Mouse (Mus musculus) hindbrain, embryonic 12.5 days (tissue): ENCODE measurements around the gene Rnasek. TPM values are rescaled to one million over a fixed set of nuclear protein-coding genes. Genes with fewer than 3 reads are reported as not detected.

ENCODE experiments used
- ATAC-seq: fragments of 200-750 bp; cut with Nextera tagmentation; 2 replicates; pipeline ENCODE4 v1.8.0; 2017; ENCODE audit warnings: moderate TSS enrichment; ENCODE audit not compliant: low FRiP score
- H3K27ac ChIP-seq: fragments of 300-500 bp; sonication (generic); 2 replicates; pipeline ENCODE4 v1.5.1; 2016; ENCODE audit warnings: mild to moderate bottlenecking
- H3K27me3 ChIP-seq: fragments of 300-500 bp; sonication (generic); 2 replicates; pipeline ENCODE4 v1.6.1; 2016; ENCODE audit warnings: mild to moderate bottlenecking
- H3K36me3 ChIP-seq: fragments of 300-500 bp; sonication (generic); 2 replicates; pipeline ENCODE4 v1.6.1; 2016; ENCODE audit warnings: mild to moderate bottlenecking
- H3K4me1 ChIP-seq: fragments of 300-500 bp; sonication (generic); 2 replicates; pipeline ENCODE4 v1.6.1; 2016
- H3K4me2 ChIP-seq: fragments of 300-500 bp; sonication (generic); replicated peaks from 2 replicates; pipeline ENCODE4 v1.6.1; 2016; ENCODE audit warnings: mild to moderate bottlenecking
- H3K4me3 ChIP-seq: fragments of 300-500 bp; sonication (generic); 2 replicates; pipeline ENCODE4 v1.5.1; 2016; ENCODE audit warnings: mild to moderate bottlenecking
- H3K9ac ChIP-seq: fragments of 300-500 bp; sonication (generic); 2 replicates; pipeline ENCODE4 v1.6.1; 2016; ENCODE audit warnings: mild to moderate bottlenecking, moderate library complexity
- H3K9me3 ChIP-seq: fragments of 300-500 bp; sonication (generic); replicated peaks from 2 replicates; pipeline ENCODE4 v1.6.1; 2016; ENCODE audit warnings: mild to moderate bottlenecking
- WGBS: fragments of 180-500 bp; shearing (Covaris S2); methylation state at CpG from one replicate; pipeline ENCODE4 v1.1.7; 2016; 5-methylcytosine and 5-hydroxymethylcytosine counted together
- polyA plus RNA-seq: library from polyadenylated mRNA; unstranded; fragments of >200 nt; fragmentation: Nextera tagmentation; extraction: Ambion mirVana; gene quantifications from 2 replicates; pipeline ENCODE4 v1.2.1, GENCODE M21; 2016

Gene Rnasek
- polyA plus RNA-seq, 1 experiment from 2014 or later, result 200 TPM

GRCm38 (mm10) chr11:70221603-70222500 is 17.8 kb downstream of the Rnasek start:
- WGBS, result 11% methylated on average over 14 of the region's 14 CpGs
- H3K4me3 ChIP-seq, result peak overlapping the region; percentile 53
- H3K9me3 ChIP-seq, result no peaks in the 10 kb centered on the region
- H3K4me1 ChIP-seq, result peaks cover 39% of the 10 kb centered on the region
- peaks cover 17% of the 10 kb centered on the region for H3K36me3 ChIP-seq
- no peak for ATAC-seq
- peak overlapping the region; percentile 62 for H3K9ac ChIP-seq
- peak overlapping the region; percentile 84 for H3K27ac ChIP-seq
- peak overlapping the region; percentile 86 for H3K4me2 ChIP-seq
- peaks cover 48% of the 10 kb centered on the region for H3K27me3 ChIP-seq

DNA sequence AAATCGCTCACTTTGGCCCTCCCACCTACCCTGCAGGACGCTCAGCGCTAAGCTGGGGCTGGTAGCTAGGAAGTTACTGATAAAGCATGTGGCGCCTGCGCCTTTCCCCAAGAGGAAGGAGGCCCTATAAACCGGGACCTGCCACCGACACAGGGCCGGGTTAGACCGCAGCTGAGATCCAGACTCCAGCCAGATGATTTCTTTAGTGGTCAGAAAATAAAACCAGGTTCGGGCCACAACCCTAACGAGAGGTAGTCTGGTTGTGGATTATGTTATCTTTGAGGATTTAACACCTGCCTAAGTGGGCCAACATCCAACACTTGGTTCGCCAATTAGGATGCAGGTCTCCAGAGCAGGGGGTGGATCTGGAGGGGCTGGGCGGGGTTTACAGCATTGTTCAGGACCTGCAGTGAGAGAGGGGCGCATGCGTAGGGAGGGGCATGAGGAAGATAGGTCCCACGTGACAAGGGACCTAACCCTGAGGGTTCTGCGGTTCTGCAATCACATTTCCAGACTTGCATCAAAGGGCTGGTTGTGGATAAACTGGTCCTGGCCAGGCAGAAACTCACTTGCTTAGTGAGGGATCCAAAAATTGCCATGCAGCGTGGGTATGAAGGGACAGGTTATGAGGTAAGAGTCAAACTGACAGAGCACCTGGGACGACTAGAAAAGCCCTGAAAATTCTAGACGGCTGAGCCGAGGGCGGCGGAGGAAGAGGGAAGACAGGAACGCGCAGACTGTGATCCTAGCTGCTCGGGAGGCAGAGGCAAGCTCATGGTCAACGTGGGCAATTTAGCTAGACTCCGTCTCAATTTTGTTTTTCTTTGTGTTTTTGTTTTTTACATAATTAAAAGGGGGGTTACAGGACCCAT is 18.7 kb downstream of the Rnasek start, which contains the start of gene Slc16a13:
Gene Slc16a13 (minus strand): TSS at position 334 of the 872 bp plus-strand sequence.
- Histone ChIP-seq H3K9me3 (no peaks in the 10 kb centered on the region), H3K4me2 (peak within 1 kb of the TSS; percentile 86), H3K4me1 (peaks cover 32% of the 10 kb centered on the region), H3K27me3 (peaks cover 48% of the 10 kb centered on the region), H3K36me3 (peaks cover 21% of the 10 kb centered on the region), H3K9ac (peak within 1 kb of the TSS; percentile 75), H3K27ac (peak within 1 kb of the TSS; percentile 84), H3K4me3 (peak within 1 kb of the TSS; percentile 53)
- peak; percentile 93 for ATAC-seq
- WGBS, result under 1% methylated on average over 28 of the region's 28 CpGs

DNA sequence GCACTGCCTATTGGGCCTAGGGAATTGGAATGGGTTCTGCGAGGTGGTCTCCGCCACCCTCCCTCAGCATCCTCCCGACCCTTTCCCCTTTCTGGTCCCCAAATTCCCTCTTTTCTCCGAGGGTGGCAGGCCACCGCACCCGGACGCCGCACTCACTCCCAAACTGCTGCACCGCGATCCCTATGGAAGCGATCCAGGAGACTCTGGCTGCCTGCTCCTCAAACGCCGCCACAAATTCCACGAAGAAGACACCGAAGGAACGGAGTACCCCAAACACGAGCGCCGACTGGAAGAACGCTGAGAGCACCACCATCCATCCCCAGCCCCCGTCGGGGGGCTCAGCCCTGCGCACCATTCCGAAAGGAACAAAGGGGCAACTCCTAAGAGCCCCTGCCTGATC is 19.3 kb downstream of the Rnasek start:
- Histone ChIP-seq H3K27ac (peak overlapping the region; percentile 84), H3K4me3 (peak overlapping the region; percentile 53), H3K27me3 (peaks cover 48% of the 10 kb centered on the region), H3K4me2 (peak overlapping the region; percentile 86), H3K4me1 (peaks cover 30% of the 10 kb centered on the region), H3K36me3 (peaks cover 21% of the 10 kb centered on the region), H3K9ac (peak overlapping the region; percentile 75), H3K9me3 (no peaks in the 10 kb centered on the region)
- ATAC-seq, result no peak
- WGBS, result 1% methylated on average over 24 of the region's 24 CpGs

DNA sequence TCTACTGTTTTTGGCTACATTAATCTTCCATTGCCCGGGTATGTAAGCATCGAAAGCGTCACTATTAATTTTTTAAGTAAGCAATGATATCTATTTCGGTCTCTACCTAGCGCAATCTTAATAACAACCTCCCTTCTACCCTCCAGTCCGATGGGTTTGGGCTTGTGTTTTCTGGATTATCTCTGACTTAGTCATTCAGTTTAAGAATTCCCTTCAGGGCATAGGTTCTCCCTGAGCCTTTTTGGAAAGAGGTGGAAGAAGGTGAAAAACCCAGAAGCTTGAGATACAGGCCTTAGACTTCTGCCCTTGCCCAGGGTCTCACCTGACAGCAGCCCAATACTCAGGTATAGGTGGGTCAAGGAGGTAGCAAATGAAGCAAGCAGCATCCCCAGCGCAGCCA is 19.8 kb downstream of the Rnasek start:
- 54% methylated on average over 7 of the region's 7 CpGs for WGBS
- no peak for ATAC-seq
- Histone ChIP-seq H3K4me3 (peak overlapping the region; percentile 53), H3K9me3 (no peaks in the 10 kb centered on the region), H3K4me1 (peaks cover 33% of the 10 kb centered on the region), H3K36me3 (peaks cover 21% of the 10 kb centered on the region), H3K4me2 (peak overlapping the region; percentile 86), H3K27me3 (peaks cover 48% of the 10 kb centered on the region), H3K9ac (peak overlapping the region; percentile 75), H3K27ac (peak overlapping the region; percentile 84)

DNA sequence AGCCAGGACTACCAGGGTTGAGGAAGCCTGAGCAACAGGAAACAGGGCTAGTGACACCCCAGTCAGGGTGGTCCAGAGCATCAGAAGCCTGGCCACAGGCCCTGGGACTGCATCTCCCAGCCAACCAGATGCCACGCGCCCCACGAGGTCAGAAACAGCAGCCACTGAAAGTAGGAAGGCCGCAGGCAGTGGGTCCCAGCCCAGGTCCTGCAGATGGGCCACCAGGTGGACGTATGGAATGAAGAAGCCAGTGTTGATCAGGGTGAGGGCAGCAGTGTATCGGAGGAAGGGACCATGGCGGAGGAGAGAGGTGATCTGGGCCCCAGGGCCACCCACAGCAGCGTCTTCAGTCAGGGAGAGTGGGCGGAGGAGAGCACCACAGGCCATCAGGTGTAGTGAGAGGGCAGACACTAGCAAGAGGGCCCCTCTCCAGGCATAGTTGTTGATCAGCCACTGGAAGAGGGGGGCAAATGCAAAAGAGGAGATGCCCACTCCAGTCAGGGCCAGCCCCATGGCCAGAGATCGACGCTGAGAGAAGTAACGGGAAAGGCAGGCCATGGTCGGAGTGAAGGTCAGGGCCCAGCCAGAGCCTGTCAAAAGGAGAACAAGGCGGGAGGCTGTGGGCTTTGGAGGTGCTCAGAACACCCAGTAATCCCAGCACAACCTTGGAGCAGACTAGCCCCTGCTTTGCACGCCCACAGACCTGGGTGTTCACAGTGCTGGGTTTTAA is 20.7 kb downstream of the Rnasek start:
- Histone ChIP-seq H3K4me2 (peak overlapping the region; percentile 86), H3K36me3 (peaks cover 21% of the 10 kb centered on the region), H3K9me3 (no peaks in the 10 kb centered on the region), H3K27ac (no peak overlapping the region), H3K9ac (peak overlapping the region; percentile 75; the same call in 1 of the 2 replicates), H3K4me3 (peak overlapping the region; percentile 53; the same call in 1 of the 2 replicates), H3K27me3 (peaks cover 48% of the 10 kb centered on the region), H3K4me1 (peaks cover 43% of the 10 kb centered on the region)
- WGBS, result 89% methylated on average over 15 of the region's 15 CpGs
- no peak for ATAC-seq

- Histone ChIP-seq H3K9ac (no peak overlapping the region), H3K4me2 (no peak overlapping the region), H3K27me3 (peaks cover 51% of the 10 kb centered on the region), H3K4me1 (peaks cover 47% of the 10 kb centered on the region), H3K27ac (no peak overlapping the region), H3K36me3 (peaks cover 21% of the 10 kb centered on the region), H3K9me3 (no peaks in the 10 kb centered on the region), H3K4me3 (no peak overlapping the region)
- WGBS, result 92% methylated on average over 4 of the region's 4 CpGs
- ATAC-seq, result no peak
Measured at GRCm38 (mm10) chr11:70218039-70218438, 21.6 kb downstream of the Rnasek start.

DNA sequence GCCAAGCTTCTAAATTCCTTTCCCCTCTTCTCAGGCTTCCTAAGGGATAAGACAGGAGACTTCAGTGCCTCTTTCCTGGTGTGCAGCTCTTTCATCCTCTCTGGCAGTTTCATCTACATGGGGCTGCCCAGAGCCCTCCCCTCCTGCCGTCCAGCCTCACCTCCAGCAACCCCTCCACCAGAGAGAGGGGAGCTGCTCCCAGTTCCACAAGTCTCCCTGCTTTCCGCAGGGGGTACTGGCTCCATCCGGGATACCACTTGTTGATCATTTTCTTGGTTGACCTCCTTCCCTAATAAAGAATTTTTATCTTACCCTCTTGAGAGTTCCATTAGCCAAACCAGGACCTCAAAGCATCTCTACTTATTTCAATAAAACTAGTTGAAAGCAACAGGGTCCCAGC is 23.5 kb downstream of the Rnasek start:
- ATAC-seq, result no peak
- Histone ChIP-seq H3K9me3 (no peaks in the 10 kb centered on the region), H3K4me3 (no peak overlapping the region), H3K4me1 (peaks cover 35% of the 10 kb centered on the region), H3K4me2 (no peak overlapping the region), H3K27ac (no peak overlapping the region), H3K9ac (no peak overlapping the region), H3K27me3 (peaks cover 66% of the 10 kb centered on the region), H3K36me3 (peaks cover 21% of the 10 kb centered on the region)
- 61% methylated on average over 2 of the region's 3 CpGs for WGBS

DNA sequence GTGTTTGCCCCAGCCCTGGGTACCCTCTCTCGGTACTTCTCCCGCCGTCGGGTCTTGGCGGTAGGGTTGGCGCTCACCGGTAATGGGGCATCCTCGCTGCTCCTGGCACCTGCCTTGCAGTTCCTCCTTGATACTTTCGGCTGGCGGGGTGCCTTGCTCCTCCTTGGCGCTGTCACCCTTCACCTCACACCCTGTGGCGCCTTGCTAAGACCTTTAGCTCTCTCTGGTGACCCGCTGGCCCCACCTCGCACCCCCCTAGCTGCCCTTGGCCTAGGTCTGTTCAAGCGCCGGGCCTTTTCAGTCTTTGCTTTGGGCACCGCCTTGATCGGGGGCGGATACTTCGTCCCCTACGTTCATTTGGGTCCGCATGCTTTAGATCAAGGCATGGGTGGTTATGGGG is 24.3 kb downstream of the Rnasek start:
- ATAC-seq, result no peak

DNA sequence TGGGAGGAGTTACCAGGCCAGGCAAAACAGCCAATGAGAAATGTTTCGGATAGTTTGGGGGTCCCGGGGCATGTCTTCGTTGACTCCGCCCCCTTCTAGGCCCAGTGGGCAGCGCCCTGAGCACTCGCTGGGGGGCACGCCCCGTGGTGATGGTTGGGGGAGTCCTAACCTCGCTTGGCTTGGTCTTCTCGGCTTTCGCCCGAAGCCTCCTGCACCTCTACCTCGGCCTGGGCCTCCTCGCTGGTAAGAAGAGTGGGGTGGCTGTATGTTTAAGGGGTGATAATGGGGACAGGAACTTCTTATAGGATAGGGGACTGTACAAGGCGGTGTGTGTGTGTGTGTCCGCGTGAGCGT is 24.8 kb downstream of the Rnasek start:
- H3K4me3 ChIP-seq, result peak overlapping the region; percentile 33
- peak overlapping the region; percentile 59; the same call in 1 of the 2 replicates for H3K9ac ChIP-seq
- H3K36me3 ChIP-seq, result peaks cover 21% of the 10 kb centered on the region
- WGBS, result 6% methylated on average over 18 of the region's 18 CpGs
- ATAC-seq, result no peak; the same call in 1 of the 2 replicates
- no peak overlapping the region for H3K27ac ChIP-seq
- H3K9me3 ChIP-seq, result no peaks in the 10 kb centered on the region
- peak overlapping the region; percentile 57 for H3K4me2 ChIP-seq
- peaks cover 31% of the 10 kb centered on the region for H3K4me1 ChIP-seq
- H3K27me3 ChIP-seq, result peaks cover 68% of the 10 kb centered on the region

More for the DNA sequence above, 24.3 kb downstream of the Rnasek start:
- no peak overlapping the region for H3K9ac ChIP-seq
- no peak overlapping the region for H3K4me2 ChIP-seq
- H3K4me1 ChIP-seq, result peaks cover 35% of the 10 kb centered on the region
- peaks cover 21% of the 10 kb centered on the region for H3K36me3 ChIP-seq
- H3K9me3 ChIP-seq, result no peaks in the 10 kb centered on the region
- 7% methylated on average over 22 of the region's 22 CpGs for WGBS
- H3K4me3 ChIP-seq, result peak overlapping the region; percentile 33
- H3K27me3 ChIP-seq, result peaks cover 68% of the 10 kb centered on the region
- no peak overlapping the region for H3K27ac ChIP-seq

GRCm38 (mm10) chr11:70214191-70214855 is 25.3 kb downstream of the Rnasek start:
- Histone ChIP-seq H3K4me1 (peaks cover 26% of the 10 kb centered on the region), H3K27ac (no peak overlapping the region), H3K9me3 (no peaks in the 10 kb centered on the region), H3K27me3 (peaks cover 68% of the 10 kb centered on the region), H3K36me3 (peaks cover 21% of the 10 kb centered on the region), H3K4me2 (peak overlapping the region; percentile 57), H3K4me3 (peak overlapping the region; percentile 33), H3K9ac (peak overlapping the region; percentile 59)
- under 1% methylated on average over 46 of the region's 46 CpGs for WGBS
- peak; percentile 38; the same call in 1 of the 2 replicates for ATAC-seq

DNA sequence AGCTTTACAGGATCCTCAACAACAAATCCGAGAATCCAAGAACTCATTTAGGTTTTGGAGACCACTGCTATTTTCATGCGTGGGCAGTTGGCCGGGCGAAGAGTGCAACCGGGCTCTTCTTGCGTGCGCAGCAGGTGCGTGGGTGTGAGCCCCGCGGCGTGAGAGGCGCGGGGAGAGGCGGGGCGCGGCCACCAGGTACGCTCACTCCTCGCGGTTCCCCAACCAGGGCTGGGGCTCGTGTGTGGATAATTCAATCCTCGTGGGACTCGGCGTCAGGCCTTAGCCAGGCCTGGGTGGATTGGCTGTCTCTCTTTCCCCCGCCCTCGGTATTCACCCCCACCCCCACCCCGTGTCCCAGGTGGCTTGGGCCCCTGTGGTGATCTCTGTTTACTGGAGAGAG is 25.9 kb downstream of the Rnasek start:
- 7% methylated on average over 26 of the region's 26 CpGs for WGBS
- peaks cover 20% of the 10 kb centered on the region for H3K4me1 ChIP-seq
- H3K9ac ChIP-seq, result peak overlapping the region; percentile 59
- H3K9me3 ChIP-seq, result no peaks in the 10 kb centered on the region
- peak; percentile 20; the same call in 1 of the 2 replicates for ATAC-seq
- H3K4me2 ChIP-seq, result peak overlapping the region; percentile 57
- peak overlapping the region; percentile 33 for H3K4me3 ChIP-seq
- peaks cover 19% of the 10 kb centered on the region for H3K36me3 ChIP-seq
- H3K27me3 ChIP-seq, result peaks cover 68% of the 10 kb centered on the region
- no peak overlapping the region for H3K27ac ChIP-seq
